Mouse (Mus musculus) left cerebral cortex, adult 8-10 months (tissue): Measurements from ENCODE around the gene Gm10073. TPM values are rescaled to one million over a fixed set of nuclear protein-coding genes. Genes with fewer than 3 reads are reported as not detected.
"Not testable (repeated sequence)": the region's sequence is repeated elsewhere in the genome, so short reads cannot be mapped to it uniquely, and the experiment has no call there.

ENCODE experiments used
- DNase-seq, 2 experiments: peaks; one replicate each; pipeline ENCODE4 v3.0.0; 2022; ENCODE audit warnings: low spot score in 2 of 2
- total RNA-seq, 4 experiments: library from RNA; stranded (reverse); gene quantifications; 2 replicates each; pipeline ENCODE4 v1.2.4; 2022

Gm10073 gene
- 100 to 1,000 TPM in 1 of 4 experiments, 10 to 100 TPM in 3; 92.7 to 111 (median 96.1) TPM for total RNA-seq

- not testable (repeated sequence) for DNase-seq
These were observed at the start of gene Gm10073 for GRCm38 (mm10) chr8:106573168-106573567. Gm10073 (minus strand) TSS chr8:106573461.

DNA sequence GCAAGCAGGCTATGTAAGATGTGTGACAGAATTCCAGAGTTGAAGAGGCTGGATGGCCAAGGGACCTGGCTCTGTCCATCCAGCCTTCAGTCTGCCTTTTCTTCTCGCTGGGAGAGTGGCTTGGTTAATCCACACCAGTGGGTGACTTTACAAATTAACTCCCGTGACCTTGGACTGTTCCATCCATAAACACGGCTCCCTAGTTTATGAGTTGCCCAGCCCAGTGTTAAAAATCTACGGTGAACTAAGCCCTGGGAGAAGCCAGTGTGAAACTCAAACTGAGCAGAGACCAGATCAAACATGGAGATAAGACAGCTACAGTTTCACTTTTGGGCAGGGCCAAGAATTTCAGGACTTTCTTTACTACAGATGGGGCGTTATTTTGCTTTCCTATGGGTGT is 49.8 kb upstream of the Gm10073 start:
- DNase-seq = no peak

DNA sequence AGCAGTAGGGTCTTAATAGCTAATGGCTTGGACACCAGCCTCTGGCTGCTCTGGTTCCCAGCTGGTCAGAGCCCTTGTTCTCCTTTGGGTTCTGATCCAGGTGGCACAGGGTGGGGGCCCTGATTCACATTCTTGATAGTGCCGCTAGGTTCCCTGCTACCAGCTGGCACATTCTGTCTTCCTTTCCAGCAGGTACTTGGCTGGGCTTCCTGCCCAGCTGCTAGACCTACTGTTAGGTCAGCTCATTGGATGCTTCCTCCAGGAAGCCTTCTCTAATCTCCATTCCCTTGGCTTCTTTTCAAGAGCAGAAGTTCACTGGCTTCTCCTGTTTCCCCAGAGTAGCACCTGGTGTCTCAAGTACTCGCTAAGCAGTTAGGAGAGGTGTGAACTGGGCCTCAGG is 47.2 kb upstream of the Gm10073 start:
- no peak for DNase-seq

DNA sequence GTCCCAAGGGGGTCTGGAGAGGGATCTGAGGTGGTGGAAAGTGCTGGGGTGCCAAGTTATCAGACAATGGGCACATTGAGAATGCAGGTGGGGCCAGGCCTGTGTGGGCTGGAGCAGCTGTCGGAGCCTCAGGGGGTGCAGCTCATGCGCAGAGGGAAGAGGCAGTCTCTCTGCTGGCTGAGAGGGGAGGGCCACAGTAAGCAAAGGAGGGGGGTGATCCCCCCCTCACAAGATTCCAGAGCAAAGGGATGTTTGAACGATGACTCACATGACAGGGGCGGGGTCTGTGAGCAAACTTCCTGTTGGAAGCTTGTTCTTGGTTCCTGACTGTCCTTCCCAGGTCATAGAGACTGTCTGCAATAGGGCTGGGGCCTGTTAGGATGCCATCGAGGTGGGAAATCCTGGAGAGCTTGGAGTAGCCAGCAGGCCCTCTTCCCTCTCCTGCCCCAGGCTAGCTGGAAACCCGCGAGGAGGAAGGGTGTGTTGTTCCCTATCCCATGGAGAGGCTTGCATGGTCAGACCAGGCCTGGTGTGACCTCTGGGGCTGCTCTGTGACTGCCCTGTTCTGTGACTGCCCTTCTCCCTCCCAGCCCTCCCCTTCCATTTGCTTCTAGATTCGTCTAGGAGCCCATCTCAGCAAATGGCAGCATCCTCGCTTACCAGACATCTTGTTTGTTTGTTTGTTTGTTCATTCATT is 46.4 kb upstream of the Gm10073 start:
- DNase-seq = no peak

DNA sequence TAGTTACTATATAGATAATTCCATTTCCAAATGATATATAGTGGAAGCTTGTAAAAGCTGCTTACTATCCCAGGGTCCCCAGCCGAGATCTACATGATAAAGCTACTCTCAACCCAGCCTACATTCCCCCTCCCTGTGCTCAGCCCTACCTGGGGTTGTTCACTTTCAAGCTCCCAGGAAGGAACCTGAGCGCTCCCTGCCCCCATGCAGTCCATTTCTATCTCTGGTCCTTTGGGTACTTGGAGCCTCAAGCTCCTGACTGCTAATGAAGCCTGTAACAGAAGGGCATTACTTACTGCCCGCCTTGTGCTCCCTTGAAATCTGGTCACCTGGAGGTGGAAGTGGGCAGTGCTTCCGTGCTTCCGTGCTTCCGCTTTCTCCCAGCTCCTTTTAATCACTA is 45.1 kb upstream of the Gm10073 start:
- DNase-seq = no peak

DNA sequence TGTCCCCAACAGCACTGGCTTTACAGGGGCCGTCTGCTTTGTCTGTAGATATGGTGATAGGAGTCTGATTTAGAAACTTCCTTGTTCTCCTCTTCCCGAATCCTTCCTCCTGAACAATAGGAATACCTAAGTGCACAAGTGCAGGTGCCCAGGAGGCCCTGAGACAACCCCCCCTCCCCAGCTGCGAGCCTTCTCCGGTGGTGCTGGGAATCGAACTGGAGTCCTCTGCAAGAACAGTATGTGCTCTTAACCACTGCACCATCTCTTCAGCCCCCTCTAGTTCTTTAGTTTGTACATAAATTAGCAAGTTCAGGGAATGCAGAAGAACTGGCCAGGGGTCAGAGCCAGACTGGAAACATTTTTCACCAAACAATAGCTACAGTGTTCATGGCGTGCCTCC is 44.6 kb upstream of the Gm10073 start:
- no peak for DNase-seq

DNA sequence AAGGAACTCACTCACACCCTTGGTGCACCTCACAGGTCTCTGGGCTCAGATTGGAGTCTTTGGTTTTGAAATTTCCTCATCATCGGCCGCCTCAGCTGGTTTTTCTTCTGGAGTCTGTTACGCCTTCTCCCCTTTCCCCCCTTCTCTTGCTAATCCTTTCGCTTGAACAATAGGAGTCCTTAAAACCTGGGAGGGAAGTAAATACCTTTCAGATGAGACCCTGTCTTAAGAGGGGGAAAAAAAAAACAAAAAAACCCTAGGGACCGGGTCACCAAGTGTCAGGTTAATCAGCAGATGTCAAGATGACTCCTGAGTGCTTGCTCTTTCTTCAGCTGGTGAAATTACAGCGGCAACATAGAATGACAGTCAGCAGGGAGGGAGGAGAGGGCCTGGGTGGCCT is 43.9 kb upstream of the Gm10073 start:
- DNase-seq = no peak

DNA sequence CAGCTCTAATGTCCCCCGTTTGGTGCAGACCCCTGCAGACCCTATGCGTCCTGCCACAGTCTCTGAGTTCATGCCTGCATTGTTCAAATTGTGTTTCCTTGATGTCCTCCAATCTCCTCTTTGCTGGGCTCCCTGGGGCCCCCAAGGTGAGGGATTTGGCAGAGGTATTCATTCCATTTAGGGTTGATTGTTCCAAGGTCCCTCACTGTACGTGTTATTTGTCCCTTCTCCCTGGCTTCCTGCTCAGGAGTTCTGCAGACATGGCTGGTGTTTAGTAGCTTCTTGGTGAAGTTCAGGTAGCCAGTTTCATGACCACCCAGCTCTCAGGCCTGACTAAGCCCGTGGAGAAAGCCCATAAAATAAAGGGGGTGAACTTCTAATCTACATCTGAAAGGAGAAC is 43.4 kb upstream of the Gm10073 start:
- no peak for DNase-seq

GRCm38 (mm10) chr8:106615661-106616299 is 42.5 kb upstream of the Gm10073 start:
- no peak for DNase-seq

DNA sequence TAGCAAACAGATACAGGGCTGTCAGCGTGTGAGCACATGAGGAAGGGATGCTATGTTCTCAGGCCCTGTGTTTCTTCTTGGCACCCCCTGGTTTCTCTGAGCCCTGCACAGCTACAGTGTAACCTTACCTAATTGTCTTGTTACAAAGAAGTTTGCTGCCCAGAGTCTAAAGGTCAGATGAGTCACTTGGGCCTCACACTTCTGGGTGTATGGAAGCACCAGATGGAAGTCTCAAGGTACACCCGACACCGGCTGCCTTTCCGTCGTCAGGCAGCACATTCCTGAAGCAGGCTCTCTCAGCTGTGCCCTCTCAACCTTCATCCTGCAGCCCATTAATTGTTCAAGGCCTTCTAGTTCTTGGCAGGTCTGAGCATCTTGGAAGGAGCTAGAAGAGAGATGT is 41.4 kb upstream of the Gm10073 start:
- DNase-seq = no peak

DNA sequence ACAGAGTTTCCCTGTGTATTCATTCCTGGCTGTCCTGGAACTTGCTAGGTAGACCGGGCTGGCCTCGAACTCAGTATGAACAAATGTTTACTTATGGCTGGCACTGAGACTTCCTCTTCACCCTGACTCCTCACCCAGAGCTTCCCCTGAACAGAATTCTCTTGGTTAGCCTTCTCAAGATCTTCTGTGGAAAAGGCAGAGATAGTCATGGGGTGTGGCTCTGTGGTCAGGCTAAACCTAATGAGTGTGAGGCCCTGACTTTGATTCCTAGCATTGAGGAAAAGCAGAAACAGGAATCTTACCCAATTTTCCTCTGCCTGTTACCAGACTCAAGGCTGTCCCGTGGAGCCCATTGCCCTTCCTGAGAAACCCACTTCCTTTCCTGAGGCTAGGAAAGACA is 38.8 kb upstream of the Gm10073 start:
- DNase-seq = no peak

DNA sequence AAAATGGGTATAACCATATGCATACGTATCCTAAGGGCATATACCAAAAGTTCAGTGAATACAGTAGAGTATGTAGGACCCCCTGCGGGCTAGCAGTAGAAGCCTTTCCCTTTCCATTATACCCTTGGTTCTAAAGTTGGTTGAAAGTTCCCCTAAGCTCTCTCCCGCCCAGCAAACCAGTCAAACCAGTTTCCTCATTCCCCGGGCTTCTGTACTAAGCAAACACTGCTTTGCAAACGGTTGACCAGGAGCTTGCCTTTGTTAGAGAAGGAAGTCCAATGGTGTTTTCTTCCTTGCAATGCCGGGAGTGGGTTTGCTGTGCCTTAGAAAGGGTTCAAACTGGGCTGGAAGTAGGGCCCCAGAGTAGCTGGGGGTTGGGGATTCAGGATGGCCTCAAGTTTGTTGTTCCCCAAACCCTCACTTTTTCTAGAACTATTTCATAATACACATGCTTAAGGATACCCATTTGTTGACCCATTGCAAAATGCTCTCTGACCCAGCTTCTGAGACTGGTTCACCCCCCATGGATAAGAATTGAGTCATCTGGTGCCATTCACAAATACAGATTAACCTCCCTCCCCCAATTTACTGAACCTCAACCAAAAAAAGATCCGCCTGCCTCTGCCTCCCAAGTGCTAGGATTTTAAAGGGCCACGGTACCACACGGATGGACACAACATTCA is 37.8 kb upstream of the Gm10073 start:
- DNase-seq = no peak

- no peak for DNase-seq
These were observed 36.0 kb upstream of the Gm10073 start for GRCm38 (mm10) chr8:106609076-106609903.

DNA sequence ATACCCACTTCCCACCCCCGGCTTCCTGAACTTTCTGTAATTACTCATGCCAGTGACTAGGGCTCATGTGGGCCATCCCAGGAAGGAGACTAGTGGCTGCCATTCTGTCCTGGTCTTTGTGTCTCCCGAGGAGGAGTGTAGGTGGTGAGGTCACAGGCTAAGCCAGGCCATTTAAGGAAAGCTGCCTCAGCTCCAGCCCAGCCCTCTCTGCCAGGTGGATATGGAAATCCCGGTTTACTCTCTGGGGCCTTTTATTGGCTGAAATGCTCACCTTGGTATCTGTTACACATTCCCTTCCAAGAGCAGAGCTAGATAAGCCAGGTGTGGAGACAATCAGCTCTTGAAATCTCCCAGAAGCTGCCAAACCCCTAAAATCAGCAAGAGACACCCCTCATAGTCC is 35.2 kb upstream of the Gm10073 start:
- DNase-seq = no peak

DNA sequence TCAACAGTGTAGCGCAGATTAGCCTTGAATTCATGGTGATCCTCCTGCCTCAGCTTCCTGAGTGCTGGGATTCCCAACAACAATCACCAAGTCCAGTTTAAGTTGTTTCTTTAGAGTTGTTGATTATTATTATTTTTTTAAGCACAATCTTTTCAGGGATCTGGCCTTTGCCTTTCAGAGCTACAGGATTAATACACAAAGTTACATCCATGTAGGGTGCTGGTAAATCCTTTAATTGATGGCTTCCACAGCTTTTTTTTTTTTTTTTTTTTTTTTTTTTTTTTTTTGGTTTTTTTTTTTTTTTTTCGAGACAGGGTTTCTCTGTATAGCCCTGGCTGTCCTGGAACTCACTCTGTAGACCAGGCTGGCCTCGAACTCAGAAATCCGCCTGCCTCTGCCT is 34.5 kb upstream of the Gm10073 start:
- DNase-seq = not testable (repeated sequence)

- DNase-seq = no peak
These were observed 33.4 kb upstream of the Gm10073 start for GRCm38 (mm10) chr8:106606601-106607145.

GRCm38 (mm10) chr8:106606121-106606520 is 32.9 kb upstream of the Gm10073 start:
- DNase-seq = no peak

DNA sequence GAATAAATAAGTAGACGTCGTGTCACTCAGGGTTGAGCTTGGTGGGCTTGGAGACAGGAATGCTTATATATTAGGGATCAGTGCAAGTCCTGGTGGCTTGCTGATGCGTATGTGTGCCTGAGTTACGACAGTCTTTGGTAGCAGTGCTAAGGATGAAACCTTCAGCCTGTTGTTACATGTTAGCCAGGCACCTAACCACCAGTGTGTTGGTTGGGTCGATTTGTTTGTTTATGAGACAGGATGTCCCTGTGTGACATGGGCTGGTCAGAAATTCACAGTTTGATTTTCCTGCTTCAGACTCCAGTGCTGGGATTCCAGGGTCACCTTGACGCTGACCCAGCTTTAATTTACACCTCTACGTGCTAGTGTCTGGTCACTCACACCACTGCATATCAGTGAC is 32.4 kb upstream of the Gm10073 start:
- DNase-seq = no peak

DNA sequence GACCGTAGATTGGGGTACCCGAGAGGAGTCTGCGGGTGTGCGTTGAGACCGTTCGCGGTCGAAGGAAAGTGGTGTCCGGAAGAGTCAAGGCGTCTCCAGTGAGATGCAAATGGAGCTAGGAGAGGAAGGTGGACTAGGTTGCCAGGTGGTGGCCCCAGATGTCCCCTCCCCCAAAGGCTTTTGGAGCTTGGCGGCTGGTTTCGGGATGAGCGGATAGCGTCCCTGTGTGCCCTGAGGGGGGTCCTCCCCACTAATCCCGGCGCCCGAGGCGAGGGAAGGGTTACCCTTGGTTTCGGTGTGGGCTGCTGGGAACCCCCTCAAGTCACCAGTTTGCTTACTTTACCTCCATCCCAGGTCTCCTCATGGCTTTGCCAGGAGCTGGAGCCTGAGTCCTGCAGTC is 30.7 kb upstream of the Gm10073 start:
- DNase-seq = no peak

GRCm38 (mm10) chr8:106603131-106603819 is 30.0 kb upstream of the Gm10073 start, which contains the start of gene Cdh1:
Cdh1 (plus strand) TSS chr8:106603351.
- DNase-seq = no peak
